29 mouse cellular contexts compared by ENCODE assay signal in the genomic region with DNA sequence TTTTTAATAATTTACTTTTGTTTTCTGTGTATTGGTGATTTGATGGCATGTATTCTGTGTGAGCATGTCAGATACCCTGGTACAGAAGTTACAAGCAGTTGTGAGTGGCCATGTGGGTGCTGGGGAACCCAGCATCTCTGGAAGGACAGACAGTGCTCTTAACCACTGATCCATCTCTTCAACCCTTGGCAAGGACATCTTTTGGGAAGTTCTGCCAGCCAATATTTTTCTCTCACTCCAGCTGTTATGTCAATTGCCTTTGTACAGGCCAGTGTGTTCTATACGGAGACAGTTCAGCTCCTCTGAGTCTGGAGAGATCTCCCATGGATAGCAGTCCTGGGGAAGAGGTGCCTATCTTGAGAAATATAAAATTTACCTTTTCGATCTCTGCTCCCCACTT. TPM values are rescaled to one million over a fixed set of nuclear protein-coding genes. Genes with fewer than 3 reads are reported as not detected.
"Had no signal": no experiment of that assay in that cellular context is flagged by ENCODE, and none has a peak within 500 bp of the region (broad histone marks: within the 10 kb centered on the region; RNA-seq: fewer than 3 reads in every experiment).

No protein-coding gene starts in this region.

- H3K9me3 ChIP-seq: embryonic facial prominence, embryonic 10.5 days; embryonic facial prominence, embryonic 12.5 days; embryonic facial prominence, embryonic 13.5 days; embryonic facial prominence, embryonic 15.5 days; forebrain, embryonic 10.5 days; forebrain, embryonic 12.5 days; forebrain, embryonic 13.5 days; forebrain, embryonic 15.5 days had no signal

- H3K27ac ChIP-seq: embryonic facial prominence, embryonic 10.5 days; embryonic facial prominence, embryonic 12.5 days; embryonic facial prominence, embryonic 13.5 days; embryonic facial prominence, embryonic 15.5 days; forebrain, embryonic 10.5 days; forebrain, embryonic 12.5 days; forebrain, embryonic 13.5 days; forebrain, embryonic 15.5 days; gastrocnemius, adult 2 months; heart, adult 2 months had no signal

- H3K4me3 ChIP-seq: embryonic facial prominence, embryonic 10.5 days; embryonic facial prominence, embryonic 12.5 days; embryonic facial prominence, embryonic 13.5 days; embryonic facial prominence, embryonic 15.5 days; erythroblast, embryonic 14.5 days; forebrain, embryonic 10.5 days; forebrain, embryonic 12.5 days; forebrain, embryonic 13.5 days; forebrain, embryonic 15.5 days; gastrocnemius, adult 2 months; heart, adult 2 months had no signal

- H3K4me2 ChIP-seq: embryonic facial prominence, embryonic 12.5 days; embryonic facial prominence, embryonic 13.5 days; embryonic facial prominence, embryonic 15.5 days; forebrain, embryonic 12.5 days; forebrain, embryonic 13.5 days; forebrain, embryonic 15.5 days had no signal

- H3K4me1 ChIP-seq: embryonic facial prominence, embryonic 12.5 days; embryonic facial prominence, embryonic 15.5 days; forebrain, embryonic 12.5 days; forebrain, embryonic 13.5 days; forebrain, embryonic 15.5 days had no signal

- H3K27me3 ChIP-seq: embryonic facial prominence, embryonic 12.5 days; embryonic facial prominence, embryonic 13.5 days; embryonic facial prominence, embryonic 15.5 days; forebrain, embryonic 12.5 days; forebrain, embryonic 13.5 days; forebrain, embryonic 15.5 days had no signal

- H3K36me3 ChIP-seq: embryonic facial prominence, embryonic 10.5 days; embryonic facial prominence, embryonic 12.5 days; embryonic facial prominence, embryonic 13.5 days; embryonic facial prominence, embryonic 15.5 days; forebrain, embryonic 10.5 days; forebrain, embryonic 12.5 days; forebrain, embryonic 15.5 days had no signal

- ATAC-seq: forebrain, embryonic 13.5 days; forebrain, embryonic 14.5 days; forebrain, embryonic 15.5 days; forebrain, embryonic 16.5 days; forebrain, postnatal 0 days had no signal

- DNase-seq: cerebellum, adult 2 months; cerebellum, adult 8-10 months; cerebellum, adult 9-10 months; cerebellum, adult 9-11 months; cerebellum, postnatal 10 days; cerebellum, postnatal 14 days; cerebellum, postnatal 25 days; cerebellum, postnatal 36 days; embryo, embryonic 11 days; forebrain, postnatal 0 days; gastrocnemius, adult 2 months; gastrocnemius, postnatal 10 days; gastrocnemius, postnatal 14 days; gastrocnemius, postnatal 25 days; gastrocnemius, postnatal 36 days; heart, adult 18-20 months; heart, adult 2 months had no signal

- H3K9ac ChIP-seq: embryonic facial prominence, embryonic 12.5 days; embryonic facial prominence, embryonic 13.5 days; embryonic facial prominence, embryonic 15.5 days; forebrain, embryonic 12.5 days; forebrain, embryonic 13.5 days; forebrain, embryonic 15.5 days; forebrain, postnatal 0 days had no signal

RNA-seq across cellular contexts. Expression of gene Ddc, which starts 24.2 kb away (rescaled TPM):
- total RNA-seq: common myeloid progenitor, adult 5-6 weeks had no signal
